In the genomic region with DNA sequence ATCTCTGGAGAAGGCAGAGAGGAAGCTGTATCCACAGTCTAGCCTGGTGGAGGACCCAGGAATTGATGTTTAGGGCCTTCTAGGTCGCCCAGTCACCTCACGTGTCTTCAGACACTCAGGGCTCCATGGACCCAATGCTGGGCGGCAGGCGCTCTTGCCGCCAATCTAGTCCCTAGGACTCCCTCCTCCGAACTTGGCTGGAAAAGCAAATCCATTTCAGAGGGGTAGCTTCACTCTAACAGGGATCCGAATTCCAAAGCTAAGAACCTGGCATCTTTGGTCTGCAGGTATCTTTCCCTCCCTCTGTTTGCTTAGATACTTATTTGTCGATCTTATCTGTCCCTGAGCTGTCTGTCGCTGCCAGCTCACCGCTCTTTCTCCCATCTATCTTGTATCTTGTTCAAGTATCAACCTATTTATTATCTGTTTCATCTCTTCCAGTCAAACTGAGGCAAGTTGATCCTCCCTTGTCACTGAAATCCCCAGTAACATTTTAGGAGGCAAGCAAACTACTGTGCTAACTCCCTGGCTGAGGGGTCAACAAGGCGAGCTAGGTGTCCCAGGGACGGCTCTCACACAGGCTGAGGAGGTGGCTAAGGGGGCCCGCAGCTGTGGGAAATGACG, we compare ENCODE assay signal across 14 mouse cellular contexts. TPM values are rescaled to one million over a fixed set of nuclear protein-coding genes. Genes with fewer than 3 reads are reported as not detected.
A peak's percentile ranks its signal among the peaks of the same experiment; 100 is the strongest.
DNase-seq lines count a peak whose midpoint lies in the region; ATAC-seq and TF ChIP-seq lines count a peak whose summit lies in the region.
"Had no signal": no experiment of that assay in that cellular context is flagged by ENCODE, and none has a peak within 500 bp of the region (broad histone marks: within the 10 kb centered on the region; RNA-seq: fewer than 3 reads in every experiment).

No protein-coding gene starts in this region.

- H3K27ac ChIP-seq in embryonic facial prominence, embryonic 11.5 days (replicated peaks; ENCODE audit: low read depth, low read length) = no peak overlapping the region
- peak overlapping the region; percentile 87 for H3K27ac ChIP-seq in hindbrain, embryonic 14.5 days
- no peak overlapping the region for H3K27ac ChIP-seq in midbrain, postnatal 0 days (ENCODE audit: low read depth, low read length)
- H3K27ac ChIP-seq: liver, embryonic 14.5 days had no signal

- H3K36me3 ChIP-seq in embryonic facial prominence, embryonic 11.5 days (replicated peaks; ENCODE audit: control insufficient read depth, insufficient read depth, low read depth, low read length) = no peaks in the 10 kb centered on the region
- H3K36me3 ChIP-seq in hindbrain, embryonic 14.5 days (replicated peaks; ENCODE audit: control insufficient read depth, insufficient read depth) = no peaks in the 10 kb centered on the region
- no peaks in the 10 kb centered on the region; the same call in 1 of the 2 replicates for H3K36me3 ChIP-seq in midbrain, postnatal 0 days (ENCODE audit: insufficient read depth, low read length)

- H3K4me1 ChIP-seq in embryonic facial prominence, embryonic 11.5 days (ENCODE audit: control insufficient read depth, insufficient read depth, low read length) = peaks cover 8% of the 10 kb centered on the region
- H3K4me1 ChIP-seq in hindbrain, embryonic 14.5 days (replicated peaks; ENCODE audit: control insufficient read depth, insufficient read depth, low read length) = peaks cover 4% of the 10 kb centered on the region; the same call in 1 of the 2 replicates
- H3K4me1 ChIP-seq in midbrain, postnatal 0 days (ENCODE audit: insufficient read depth, low read length) = 0 out of 2 replicates have a peak, but pooled peaks cover 4% of the 10 kb centered on the region

- no peak overlapping the region for H3K4me2 ChIP-seq in embryonic facial prominence, embryonic 11.5 days (ENCODE audit: low read depth, low read length)
- H3K4me2 ChIP-seq in hindbrain, embryonic 14.5 days (replicated peaks) = peak overlapping the region; percentile 60
- peak overlapping the region; percentile 65; the same call in 1 of the 2 replicates for H3K4me2 ChIP-seq in midbrain, postnatal 0 days (ENCODE audit: low read depth, low read length, poor library complexity, severe bottlenecking)

- peaks cover 97% of the 10 kb centered on the region for H3K27me3 ChIP-seq in embryonic facial prominence, embryonic 11.5 days (ENCODE audit: control insufficient read depth, insufficient read depth, low read length)
- peaks cover 96% of the 10 kb centered on the region for H3K27me3 ChIP-seq in hindbrain, embryonic 14.5 days (ENCODE audit: control insufficient read depth, insufficient read depth, low read length)
- peaks cover 77% of the 10 kb centered on the region for H3K27me3 ChIP-seq in midbrain, postnatal 0 days (ENCODE audit: insufficient read depth, low read length)

- no peak for ATAC-seq in embryonic facial prominence, embryonic 11.5 days (replicated peaks; ENCODE audit: insufficient number of reproducible peaks, low FRiP score, low TSS enrichment, low read depth)
- no peak for ATAC-seq in hindbrain, embryonic 14.5 days (ENCODE audit: low FRiP score)
- ATAC-seq in midbrain, postnatal 0 days (ENCODE audit: low FRiP score) = no peak
- no peak for ATAC-seq in granulocyte monocyte progenitor cell, adult 5-6 weeks (replicated peaks; ENCODE audit: poor library complexity, severe bottlenecking)
- ATAC-seq: Patski had no signal

- TF ChIP-seq CTCF in midbrain, postnatal 0 days (IDR thresholded peaks at IDR 0.05) = no peak

- H3K9me3 ChIP-seq in embryonic facial prominence, embryonic 11.5 days (replicated peaks; ENCODE audit: control insufficient read depth, low read length) = no peaks in the 10 kb centered on the region
- no peaks in the 10 kb centered on the region for H3K9me3 ChIP-seq in hindbrain, embryonic 14.5 days (ENCODE audit: control insufficient read depth, low read length)
- H3K9me3 ChIP-seq in midbrain, postnatal 0 days (ENCODE audit: low read length) = no peaks in the 10 kb centered on the region

- H3K4me3 ChIP-seq in embryonic facial prominence, embryonic 11.5 days (ENCODE audit: low read depth, low read length) = no peak overlapping the region
- H3K4me3 ChIP-seq in hindbrain, embryonic 14.5 days (replicated peaks; ENCODE audit: low read length) = peak overlapping the region; percentile 47
- peak overlapping the region; percentile 39; the same call in 1 of the 2 replicates for H3K4me3 ChIP-seq in midbrain, postnatal 0 days (ENCODE audit: low read depth, low read length)

- DNase-seq in embryo, embryonic 10.5 days (ENCODE audit: low spot score) = peak; percentile 40
- no peak for DNase-seq in embryo, embryonic 11 days
- peak; percentile 13 for DNase-seq in embryonic facial prominence, embryonic 11.5 days (ENCODE audit: low spot score)
- no peak for DNase-seq in hindbrain, embryonic 14.5 days (ENCODE audit: low spot score)
- no peak for DNase-seq in midbrain, postnatal 0 days (ENCODE audit: low spot score)
- no peak for DNase-seq in testis, postnatal 10 days (ENCODE audit: low spot score)
- DNase-seq in urinary bladder, postnatal 36 days (ENCODE audit: low spot score in 2 of 2) = no peak
- DNase-seq: gastrocnemius, postnatal 25 days had no signal

- under 1% methylated on average over 14 of the region's 14 CpGs for WGBS in embryonic facial prominence, embryonic 11.5 days
- WGBS in hindbrain, embryonic 14.5 days = 2% methylated on average over 14 of the region's 14 CpGs
- 2% methylated on average over 14 of the region's 14 CpGs for WGBS in midbrain, postnatal 0 days

- H3K9ac ChIP-seq in embryonic facial prominence, embryonic 11.5 days (replicated peaks; ENCODE audit: low read length) = no peak overlapping the region
- peak overlapping the region; percentile 68 for H3K9ac ChIP-seq in hindbrain, embryonic 14.5 days
- H3K9ac ChIP-seq in midbrain, postnatal 0 days (replicated peaks; ENCODE audit: low read length, poor library complexity, severe bottlenecking) = no peak overlapping the region
- H3K9ac ChIP-seq: liver, embryonic 14.5 days had no signal

RNA-seq across cellular contexts. Expression of gene Skor1, which starts 0.9 kb away (rescaled TPM):
- polyA plus RNA-seq in embryonic facial prominence, embryonic 11.5 days (2014; fragmentation: Nextera tagmentation; extraction: Ambion mirVana) = 0.17 and 0.53 TPM in 2 replicates
- polyA plus RNA-seq in hindbrain, embryonic 14.5 days (2014; fragmentation: Nextera tagmentation; extraction: Ambion mirVana) = 19.5 and 21.5 TPM in 2 replicates
- total RNA-seq in midbrain, postnatal 0 days (2014; rRNA removed) = 1.2 and 5.5 TPM in 2 replicates
- 0.07 and 0.26 TPM in 2 replicates for polyA plus RNA-seq in midbrain, postnatal 0 days (2015; fragmentation: Nextera tagmentation; extraction: Ambion mirVana)
- total RNA-seq in granulocyte monocyte progenitor cell, adult 5-6 weeks (2014; fragmentation: Nextera tagmentation) = not detected in 2 replicates
- not detected in 2 replicates for total RNA-seq in granulocyte monocyte progenitor cell, adult 5-6 weeks (2017)
- total RNA-seq: common myeloid progenitor, adult 5-6 weeks; hematopoietic stem cell, adult 5-6 weeks; monocyte, adult 5-6 weeks had no signal

Comparison
In these comparisons a context has a peak if more than half of its experiments do, and no peak if none do; other contexts are left out.
1. DNase-seq: peak in embryo, embryonic 10.5 days (single experiment) and embryonic facial prominence, embryonic 11.5 days (single experiment); none in embryo, embryonic 11 days (single experiment), hindbrain, embryonic 14.5 days (single experiment), midbrain, postnatal 0 days (single experiment), testis, postnatal 10 days (single experiment) and urinary bladder, postnatal 36 days (0 of 2).
2. RNA of gene Skor1, which starts 0.9 kb away (polyA plus RNA-seq): 19.5 to 21.5 TPM in hindbrain, embryonic 14.5 days; 0.07 to 0.26 TPM in midbrain, postnatal 0 days and 0.17 to 0.53 TPM in embryonic facial prominence, embryonic 11.5 days; every median in the first group is over 10 times any median in the second.